Mouse (Mus musculus) small intestine, adult 2 months (tissue): ENCODE data around the gene Tmem138. TPM values are rescaled to one million over a fixed set of nuclear protein-coding genes. Genes with fewer than 3 reads are reported as not detected.
A peak's percentile ranks its signal among the peaks of the same experiment; 100 is the strongest.

Source experiments
- H3K27ac ChIP-seq: fragments of 200-500 bp; 2 replicates; pipeline ENCODE4 v1.5.1; 2012; ENCODE audit warnings: low read depth, low read length, control low read depth, inconsistent platforms; ENCODE audit not compliant: insufficient read depth
- H3K27me3 ChIP-seq: fragments of 200-500 bp; 2 replicates; pipeline ENCODE4 v1.6.1; 2012; ENCODE audit warnings: mild to moderate bottlenecking, moderate library complexity, low read length, inconsistent platforms; ENCODE audit not compliant: control insufficient read depth, insufficient read depth
- H3K36me3 ChIP-seq: fragments of 200-500 bp; 2 replicates; pipeline ENCODE4 v1.6.1; 2012; ENCODE audit warnings: mild to moderate bottlenecking, low read length, control low read depth, inconsistent platforms; ENCODE audit not compliant: control insufficient read depth, insufficient read depth
- H3K4me1 ChIP-seq: fragments of 200-500 bp; 2 replicates; pipeline ENCODE4 v1.6.1; 2012; ENCODE audit warnings: low read length, inconsistent platforms, mixed read lengths; ENCODE audit not compliant: control insufficient read depth, insufficient read depth, insufficient read length
- H3K4me3 ChIP-seq: fragments of 200-500 bp; 2 replicates; pipeline ENCODE4 v1.5.1; 2012; ENCODE audit warnings: low read depth, mild to moderate bottlenecking, control low read depth, inconsistent platforms, low read length, moderate library complexity
- CTCF ChIP-seq: fragments of 200-500 bp; IDR thresholded peaks from 2 replicates; pipeline ENCODE4 v1.5.1; 2012; ENCODE audit warnings: low read depth, mild to moderate bottlenecking, control low read depth, inconsistent platforms, low read length, moderate library complexity, mixed read lengths; ENCODE audit not compliant: insufficient replicate concordance, insufficient read length; ENCODE audit errors: extremely low read depth
- POLR2A ChIP-seq: fragments of 200-500 bp; IDR thresholded peaks from 2 replicates; pipeline ENCODE4 v1.6.1; 2012; ENCODE audit warnings: low read depth, mild to moderate bottlenecking, control low read depth, inconsistent platforms, low read length, moderate library complexity
- WGBS: fragments of 180-500 bp; shearing (Covaris S2); methylation state at CpG from one replicate; pipeline ENCODE4 v1.1.7; 2018; 5-methylcytosine and 5-hydroxymethylcytosine counted together
- polyA plus RNA-seq: library from polyadenylated mRNA; depleted of rRNA; stranded (reverse); fragments of >200 nt; gene quantifications from 2 replicates; pipeline ENCODE4 v1.2.3, GENCODE M21; 2012; rRNA removed

Gene Tmem138
- 3.1 and 3.4 TPM in 2 replicates for polyA plus RNA-seq

DNA sequence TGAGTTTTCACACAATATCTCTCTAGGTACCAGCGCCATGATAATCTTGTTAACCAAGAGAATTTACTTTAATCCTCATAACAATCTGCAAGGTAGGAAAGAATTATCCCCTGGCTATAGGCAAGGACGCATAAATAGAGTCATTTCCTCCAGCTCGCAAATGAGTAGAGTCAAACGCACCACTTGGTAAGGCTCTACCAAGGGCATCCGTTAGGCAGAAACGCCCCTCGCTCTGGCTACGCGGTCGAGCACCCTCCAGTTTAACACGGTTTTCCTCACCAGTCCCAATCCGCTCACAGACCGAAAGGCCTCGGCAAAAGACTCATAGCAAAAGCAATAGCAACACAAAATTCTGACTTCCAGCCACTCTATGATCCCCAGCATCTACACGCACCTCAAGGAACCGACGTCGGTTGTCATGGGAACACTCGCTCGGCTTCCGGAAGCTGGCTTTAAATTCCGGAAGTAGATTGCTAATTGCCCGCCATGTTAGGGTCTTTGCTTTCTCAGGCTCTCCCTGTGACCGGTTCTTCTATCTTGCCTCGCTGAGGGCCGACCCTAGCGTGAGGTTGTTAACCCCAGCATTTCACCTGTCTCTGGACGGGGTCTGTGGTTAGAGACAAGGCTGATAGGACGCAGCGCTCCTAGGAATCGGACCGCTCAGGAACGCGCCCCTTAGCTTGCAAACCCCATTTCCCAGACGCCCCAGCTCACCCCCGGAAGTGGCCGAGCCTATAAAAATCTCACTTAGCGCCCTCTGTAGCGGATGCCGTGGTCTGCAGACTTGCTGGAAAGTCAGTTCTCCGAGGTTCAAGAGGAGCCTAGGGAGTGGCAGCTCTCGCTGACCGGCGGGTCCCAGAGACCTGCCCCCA is at the start of gene Tmem138, which contains the start of gene Cyb561a3:
Tmem138 (minus strand) TSS at position 673 of the 872 bp plus-strand sequence.
Cyb561a3 (plus strand) TSS at position 483 of the 872 bp plus-strand sequence.
- under 1% methylated on average over 44 of the region's 44 CpGs for WGBS
- Histone ChIP-seq H3K27ac (peak within 1 kb of the TSS; percentile 89), H3K27me3 (no peaks in the 10 kb centered on the region), H3K36me3 (peaks cover 12% of the 10 kb centered on the region; the same call in 1 of the 2 replicates), H3K4me1 (no peaks in the 10 kb centered on the region), H3K4me3 (peak within 1 kb of the TSS; percentile 85)
- TF ChIP-seq CTCF (no peak), POLR2A (peak; percentile 95)

DNA sequence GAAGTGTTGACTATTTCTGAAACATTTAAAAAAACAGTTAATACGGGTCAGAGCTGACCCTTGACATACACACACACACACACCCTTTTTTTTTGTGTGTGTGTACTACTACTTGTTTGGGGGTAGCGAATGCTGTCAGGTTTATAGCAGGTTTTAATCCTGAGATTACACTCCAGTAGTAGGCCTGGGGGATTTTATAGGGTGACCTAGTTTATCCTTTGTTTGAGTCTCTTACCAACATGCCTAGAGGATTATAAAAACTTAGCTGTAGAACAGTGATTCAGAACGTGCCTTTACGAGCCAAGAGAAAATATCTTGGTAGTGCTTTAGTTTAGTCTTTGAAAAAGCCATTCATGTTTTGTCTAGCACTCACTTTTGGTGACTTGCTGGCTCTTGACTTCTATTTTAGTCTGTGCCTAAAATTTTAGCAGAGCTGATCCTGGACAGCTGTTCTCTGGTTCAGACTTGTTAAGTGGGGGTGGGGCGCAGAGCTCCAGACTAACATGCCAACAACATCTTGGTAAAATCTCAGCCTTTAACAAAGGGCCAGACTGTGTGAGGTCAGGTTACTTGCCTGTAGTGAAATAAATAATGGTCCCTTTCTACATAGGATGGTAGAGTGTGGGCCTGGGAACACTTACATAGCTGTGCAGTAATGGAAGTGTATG is 31.5 kb upstream of the Tmem138 start:
- no peak overlapping the region for H3K27ac ChIP-seq
- peaks cover 7% of the 10 kb centered on the region; the same call in 1 of the 2 replicates for H3K4me1 ChIP-seq
- TF ChIP-seq CTCF (no peak), POLR2A (no peak)
- no peak overlapping the region for H3K4me3 ChIP-seq
- 82% methylated on average over 5 of the region's 5 CpGs for WGBS
- no peaks in the 10 kb centered on the region for H3K27me3 ChIP-seq
- H3K36me3 ChIP-seq = peaks cover 55% of the 10 kb centered on the region

DNA sequence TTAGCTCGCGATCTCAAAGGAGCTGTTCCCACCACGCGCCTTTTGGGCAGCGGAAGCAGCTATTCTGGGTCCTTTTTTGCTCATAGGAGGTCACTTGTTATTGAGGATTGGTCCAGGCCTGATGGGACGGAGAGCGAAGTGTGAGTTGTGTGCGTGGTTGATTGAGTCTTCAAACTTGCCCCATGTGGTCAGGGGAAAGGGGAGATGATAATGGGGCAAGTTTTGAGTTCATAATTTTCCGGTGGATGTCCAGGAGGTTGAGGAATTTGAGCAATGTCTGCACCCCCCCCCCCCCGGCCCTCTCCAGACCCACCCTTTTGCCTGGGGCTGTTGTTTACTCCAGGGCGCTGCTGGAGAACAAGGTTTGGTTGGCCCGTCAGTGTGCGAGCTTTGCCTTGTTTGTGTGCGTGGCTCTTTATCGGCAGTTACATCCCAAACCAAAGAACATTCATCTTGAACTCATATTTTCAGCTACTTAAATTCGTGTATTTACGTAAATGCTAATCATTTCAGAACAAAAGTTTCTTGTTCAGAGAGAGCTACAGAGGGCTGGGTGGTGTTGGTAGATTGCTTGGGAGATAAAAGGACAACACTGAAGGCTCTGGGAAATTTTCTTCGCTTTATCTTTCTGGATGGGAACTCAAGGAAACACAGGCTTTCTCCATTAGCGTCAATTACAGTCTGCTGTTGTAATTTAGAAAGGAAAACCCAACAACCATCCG is 28.9 kb upstream of the Tmem138 start:
- Histone ChIP-seq H3K27me3 (no peaks in the 10 kb centered on the region), H3K36me3 (peaks cover 35% of the 10 kb centered on the region), H3K4me3 (peak overlapping the region; percentile 90), H3K27ac (peak overlapping the region; percentile 73), H3K4me1 (peaks cover 10% of the 10 kb centered on the region)
- TF ChIP-seq CTCF (no peak), POLR2A (no peak)
- 3% methylated on average over 20 of the region's 20 CpGs for WGBS

GRCm38 (mm10) chr19:10605293-10605900 is 28.2 kb upstream of the Tmem138 start, which contains the start of the genes Ddb1 and Tkfc:
TSS of gene Ddb1 (plus strand) at chr19:10605327.
TSS of gene Tkfc (minus strand) at chr19:10605654.
- peaks cover 33% of the 10 kb centered on the region for H3K36me3 ChIP-seq
- TF ChIP-seq POLR2A (peak; percentile 97), CTCF (peak; percentile 52; the same call in 1 of the 2 replicates)
- peak within 1 kb of the TSS; percentile 90 for H3K4me3 ChIP-seq
- peaks cover 10% of the 10 kb centered on the region for H3K4me1 ChIP-seq
- H3K27me3 ChIP-seq = no peaks in the 10 kb centered on the region
- H3K27ac ChIP-seq = peak within 1 kb of the TSS; percentile 98
- WGBS = under 1% methylated on average over 49 of the region's 49 CpGs

DNA sequence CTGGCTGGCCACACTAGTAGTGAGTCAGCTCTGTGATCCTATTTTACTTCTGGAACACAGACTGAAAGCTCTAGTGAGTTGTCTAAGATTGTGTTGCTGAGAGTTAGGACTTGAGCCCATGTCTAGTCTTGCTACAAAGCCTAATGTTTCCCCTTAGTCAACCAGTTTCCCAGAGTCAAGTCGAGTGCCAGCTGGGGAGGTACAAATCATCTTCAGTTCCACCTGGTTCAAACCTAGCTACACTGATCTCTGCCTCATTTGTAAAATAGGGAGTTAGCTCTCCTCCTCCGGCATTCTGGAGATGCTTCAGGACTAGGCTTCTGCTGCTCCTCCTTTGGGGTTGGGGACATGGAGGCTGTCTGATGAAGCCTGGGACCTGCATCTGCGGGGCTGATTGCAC is 27.4 kb upstream of the Tmem138 start:
- TF ChIP-seq POLR2A = no peak
- TF ChIP-seq CTCF = no peak
- H3K36me3 ChIP-seq = peaks cover 35% of the 10 kb centered on the region
- H3K4me3 ChIP-seq = peak overlapping the region; percentile 90
- WGBS = 15% methylated on average over 3 of the region's 3 CpGs
- peaks cover 10% of the 10 kb centered on the region for H3K4me1 ChIP-seq
- no peaks in the 10 kb centered on the region for H3K27me3 ChIP-seq
- H3K27ac ChIP-seq = peak overlapping the region; percentile 98

DNA sequence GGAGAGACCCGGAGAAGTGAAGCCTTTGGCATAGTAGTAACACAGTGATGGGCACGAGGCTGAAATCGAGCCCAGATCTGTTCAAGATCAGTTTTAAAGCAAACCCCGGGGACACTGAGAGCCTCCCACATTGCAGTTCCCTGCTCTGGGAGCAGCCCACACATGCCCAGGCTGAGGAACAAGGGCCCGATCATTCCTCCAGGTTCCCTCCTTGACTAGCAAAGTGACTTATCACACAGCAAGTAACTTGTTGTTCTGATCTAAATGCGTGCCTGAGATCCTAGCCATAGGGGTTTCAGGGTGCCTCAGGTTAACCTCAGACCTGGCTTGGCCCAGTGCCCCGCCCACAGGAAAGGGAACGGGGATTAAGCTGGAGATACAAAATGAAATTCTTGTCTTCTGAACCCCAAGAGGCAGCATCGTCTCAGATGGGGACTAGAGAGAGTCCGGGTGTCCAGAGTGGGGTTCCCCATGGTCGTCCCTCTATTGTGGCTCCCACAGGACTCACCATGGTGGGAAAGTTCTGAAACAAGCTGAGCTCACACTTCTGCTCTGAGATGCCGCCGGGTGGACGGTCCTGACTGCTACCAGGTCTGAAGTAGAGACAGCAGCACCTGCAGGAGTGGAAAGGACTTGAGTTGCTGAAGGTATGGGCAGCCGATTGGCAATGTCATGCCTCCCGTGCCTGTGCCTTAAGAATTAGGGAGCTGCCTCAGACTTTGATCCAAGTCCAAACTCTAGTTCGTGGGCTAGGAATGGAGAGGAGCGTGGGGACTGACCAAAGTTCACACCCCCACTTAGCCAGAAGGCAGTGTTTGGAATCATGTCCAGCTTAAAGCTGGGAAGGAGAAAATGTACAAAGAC is 26.7 kb upstream of the Tmem138 start:
- Histone ChIP-seq H3K27me3 (no peaks in the 10 kb centered on the region), H3K4me3 (peak overlapping the region; percentile 82), H3K27ac (peak overlapping the region; percentile 98), H3K36me3 (peaks cover 37% of the 10 kb centered on the region), H3K4me1 (peaks cover 10% of the 10 kb centered on the region)
- 35% methylated on average over 18 of the region's 18 CpGs for WGBS
- TF ChIP-seq POLR2A (peak; percentile 83), CTCF (no peak)
